Mouse (Mus musculus) adrenal gland, postnatal 10 days (tissue): ENCODE results near the gene Srrm3. TPM values are rescaled to one million over a fixed set of nuclear protein-coding genes. Genes with fewer than 3 reads are reported as not detected.

Experiments
- microRNA-seq: library from miRNA; unstranded; fragments of <30 nt; microRNA quantifications from one replicate; pipeline ENCODE4 v1.2.0, GENCODE M21; 2021
- total RNA-seq, 2 experiments: library from RNA; stranded (reverse); gene quantifications; 2 replicates each; pipeline ENCODE4 v1.2.3; 2021

The Srrm3 gene
- total RNA-seq, 2 experiments from 2014 or later = 2.5 to 4.3 TPM

Small RNA genes lying within 50 kb of the gene (microRNA-seq; reads per million reads assigned to microRNA genes)
- gene Gm23268 = not detected

Other genes with a start within 250 kb of the Srrm3 start
- not detected for gene Ccl26, start 243.3 kb upstream of the Srrm3 start, total RNA-seq
- 1 to 10 TPM; 3.6 to 4.0 TPM for gene Ccl24, start 233.8 kb upstream of the Srrm3 start, total RNA-seq
- gene Rhbdd2, start 174.3 kb upstream of the Srrm3 start, total RNA-seq = 10 to 100 TPM; 35.2 to 39.1 TPM
- 100 to 1,000 TPM; 175 to 226 TPM for gene Por, start 136.9 kb upstream of the Srrm3 start, total RNA-seq
- 10 to 100 TPM; 61.7 to 68.2 TPM for gene Tmem120a, start 62.4 kb upstream of the Srrm3 start, total RNA-seq
- under 1 TPM; 0.27 to 0.73 TPM for gene Styxl1, start 28.5 kb upstream of the Srrm3 start, total RNA-seq
- gene Mdh2, start 28.4 kb upstream of the Srrm3 start, total RNA-seq = 1,000 to 10,000 TPM; 1,052 to 1,158 TPM
- 10 to 100 TPM; 68.2 to 90.0 TPM for gene Hspb1, start 81.0 kb downstream of the Srrm3 start, total RNA-seq
- 100 to 1,000 TPM; 413 to 414 TPM for gene Ywhag, start 127.7 kb downstream of the Srrm3 start, total RNA-seq
- gene Ssc4d, start 167.6 kb downstream of the Srrm3 start, total RNA-seq = 1 to 10 TPM; 1.9 to 2.3 TPM
- gene Zp3, start 173.2 kb downstream of the Srrm3 start, total RNA-seq = under 1 TPM in 1 of 2 experiments, not detected in 1; 0.30 TPM
- 10 to 100 TPM; 16.6 to 19.2 TPM for gene Dtx2, start 187.9 kb downstream of the Srrm3 start, total RNA-seq
- 10 to 100 TPM; 13.2 to 14.6 TPM for gene Upk3b, start 231.6 kb downstream of the Srrm3 start, total RNA-seq
- gene Upk3bl, start 247.6 kb downstream of the Srrm3 start, total RNA-seq = under 1 TPM; 0.39 to 0.45 TPM